Mouse (Mus musculus): ENCODE measurements around the gene Fasn.

Fasn gene

GRCm38 (mm10) chr11:120828416-120828815 is 4.1 kb upstream of the Fasn start:
- no peak for DNase-seq (ENCODE audit: low spot score)

GRCm38 (mm10) chr11:120826016-120826953 is 1.9 kb upstream of the Fasn start:
- no peak for DNase-seq (ENCODE audit: low spot score)

GRCm38 (mm10) chr11:120825289-120825863 is 1.0 kb upstream of the Fasn start:
- peak; percentile 39 for DNase-seq (ENCODE audit: low spot score)

- DNase-seq (ENCODE audit: low spot score), result no peak
These were observed 491 bp upstream of the Fasn start for GRCm38 (mm10) chr11:120824787-120825288.

GRCm38 (mm10) chr11:120823551-120823947 is 798 bp downstream of the Fasn start:
- DNase-seq (ENCODE audit: low spot score), result no peak

GRCm38 (mm10) chr11:120822831-120823550 is 1.4 kb downstream of the Fasn start:
- DNase-seq (ENCODE audit: low spot score), result peak; percentile 25

- no peak for DNase-seq (ENCODE audit: low spot score)
These were observed 2.0 kb downstream of the Fasn start for GRCm38 (mm10) chr11:120822321-120822720.

- DNase-seq (ENCODE audit: low spot score), result no peak
These were observed 3.0 kb downstream of the Fasn start for GRCm38 (mm10) chr11:120821076-120821922.

- no peak for DNase-seq (ENCODE audit: low spot score)
These were observed 3.8 kb downstream of the Fasn start for GRCm38 (mm10) chr11:120820546-120820945.

- no peak for DNase-seq (ENCODE audit: low spot score)
These were observed 4.8 kb downstream of the Fasn start for GRCm38 (mm10) chr11:120819556-120819955.

- no peak for DNase-seq (ENCODE audit: low spot score)
These were observed 6.1 kb downstream of the Fasn start for GRCm38 (mm10) chr11:120818251-120818650.

GRCm38 (mm10) chr11:120817358-120817757 is 7.0 kb downstream of the Fasn start:
- no peak for DNase-seq (ENCODE audit: low spot score)

GRCm38 (mm10) chr11:120812068-120812467 is 12.3 kb downstream of the Fasn start:
- no peak for DNase-seq (ENCODE audit: low spot score)

GRCm38 (mm10) chr11:120808010-120808409 is 16.3 kb downstream of the Fasn start:
- no peak for DNase-seq (ENCODE audit: low spot score)

GRCm38 (mm10) chr11:120805375-120806298 is 18.7 kb downstream of the Fasn start:
- DNase-seq (ENCODE audit: low spot score), result no peak

GRCm38 (mm10) chr11:120804769-120805168 is 19.6 kb downstream of the Fasn start:
- no peak for DNase-seq (ENCODE audit: low spot score)

- no peak for DNase-seq (ENCODE audit: low spot score)
These were observed 20.1 kb downstream of the Fasn start for GRCm38 (mm10) chr11:120804274-120804673.

- peak; percentile 94 for DNase-seq (ENCODE audit: low spot score)
These were observed 24.1 kb downstream of the Fasn start for GRCm38 (mm10) chr11:120800061-120800904.

- no peak for DNase-seq (ENCODE audit: low spot score)
These were observed 24.9 kb downstream of the Fasn start for GRCm38 (mm10) chr11:120799316-120799890.

All from embryo, embryonic 10 days (tissue).